Mouse (Mus musculus): Measurements from ENCODE around the gene Ap1b1. TPM values are rescaled to one million over a fixed set of nuclear protein-coding genes. Genes with fewer than 3 reads are reported as not detected.

Ap1b1 gene
- polyA plus RNA-seq, 1 experiment from 2014 or later, result 93.8 TPM

- H3K4me3 ChIP-seq (replicated peaks), result no peak overlapping the region
- 85% methylated on average over 3 of the region's 3 CpGs for WGBS
- no peaks in the 10 kb centered on the region for H3K4me1 ChIP-seq
- peaks cover 45% of the 10 kb centered on the region for H3K36me3 ChIP-seq
- H3K27ac ChIP-seq (replicated peaks), result no peak overlapping the region
- H3K9ac ChIP-seq (replicated peaks), result no peak overlapping the region
- H3K4me2 ChIP-seq, result no peak overlapping the region
- no peaks in the 10 kb centered on the region for H3K27me3 ChIP-seq (replicated peaks)
- no peaks in the 10 kb centered on the region for H3K9me3 ChIP-seq (replicated peaks)
- no peak for ATAC-seq (ENCODE audit: low FRiP score)
These were observed 22.9 kb downstream of the Ap1b1 start for GRCm38 (mm10) chr11:5009354-5010074.

GRCm38 (mm10) chr11:5010205-5010604 lies 23.6 kb downstream of the Ap1b1 start:
- Histone ChIP-seq H3K27ac (replicated peaks) (no peak overlapping the region), H3K4me3 (replicated peaks) (no peak overlapping the region), H3K9ac (replicated peaks) (no peak overlapping the region), H3K4me2 (no peak overlapping the region), H3K4me1 (no peaks in the 10 kb centered on the region), H3K27me3 (replicated peaks) (no peaks in the 10 kb centered on the region), H3K9me3 (replicated peaks) (no peaks in the 10 kb centered on the region), H3K36me3 (peaks cover 51% of the 10 kb centered on the region)
- ATAC-seq (ENCODE audit: low FRiP score), result no peak
- WGBS, result 95% methylated on average over 1 of the region's 1 CpGs

GRCm38 (mm10) chr11:5011480-5011879 lies 24.9 kb downstream of the Ap1b1 start:
- no peak overlapping the region for H3K4me2 ChIP-seq
- H3K4me1 ChIP-seq, result no peaks in the 10 kb centered on the region
- no peak overlapping the region for H3K9ac ChIP-seq (replicated peaks)
- H3K27me3 ChIP-seq (replicated peaks), result no peaks in the 10 kb centered on the region
- H3K9me3 ChIP-seq (replicated peaks), result no peaks in the 10 kb centered on the region
- H3K4me3 ChIP-seq (replicated peaks), result no peak overlapping the region
- WGBS, result 92% methylated on average over 1 of the region's 1 CpGs
- peaks cover 63% of the 10 kb centered on the region for H3K36me3 ChIP-seq
- no peak overlapping the region for H3K27ac ChIP-seq (replicated peaks)
- ATAC-seq (ENCODE audit: low FRiP score), result no peak

DNA sequence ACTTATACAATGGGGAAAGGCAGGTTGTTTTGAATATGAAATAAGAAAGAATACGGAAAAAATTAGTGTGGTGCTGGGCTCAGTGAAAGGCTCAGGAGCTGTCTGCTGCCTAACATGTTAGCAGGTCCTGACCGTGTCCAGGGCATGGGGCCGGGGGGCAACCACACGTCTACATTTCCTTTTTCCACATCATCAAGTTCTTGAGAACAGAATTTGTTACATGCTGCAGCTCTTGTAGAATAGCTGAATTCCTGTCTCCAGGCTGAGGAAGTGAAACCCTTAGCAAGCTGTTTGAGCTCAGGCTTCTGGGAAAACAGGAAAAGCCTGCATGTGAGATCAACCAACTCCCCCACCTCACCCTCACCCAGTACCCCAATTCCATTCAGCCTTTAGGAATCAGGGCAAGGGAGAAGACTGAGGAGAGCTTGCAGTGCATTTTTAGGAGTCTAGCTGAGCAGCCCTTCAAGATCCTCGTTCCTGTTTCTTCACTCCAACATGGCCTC lies 25.6 kb downstream of the Ap1b1 start:
- Histone ChIP-seq H3K27me3 (replicated peaks) (no peaks in the 10 kb centered on the region), H3K27ac (replicated peaks) (no peak overlapping the region), H3K36me3 (peaks cover 69% of the 10 kb centered on the region), H3K4me1 (no peaks in the 10 kb centered on the region), H3K4me2 (no peak overlapping the region), H3K9ac (replicated peaks) (no peak overlapping the region), H3K9me3 (replicated peaks) (no peaks in the 10 kb centered on the region), H3K4me3 (replicated peaks) (no peak overlapping the region)
- ATAC-seq (ENCODE audit: low FRiP score), result no peak
- WGBS, result 91% methylated on average over 5 of the region's 5 CpGs

GRCm38 (mm10) chr11:5015720-5016119 lies 29.1 kb downstream of the Ap1b1 start:
- H3K27me3 ChIP-seq (replicated peaks), result no peaks in the 10 kb centered on the region
- H3K27ac ChIP-seq (replicated peaks), result no peak overlapping the region
- WGBS, result 72% methylated on average over 2 of the region's 2 CpGs
- H3K4me2 ChIP-seq, result no peak overlapping the region
- no peak for ATAC-seq (ENCODE audit: low FRiP score)
- H3K4me3 ChIP-seq (replicated peaks), result no peak overlapping the region
- peaks cover 83% of the 10 kb centered on the region for H3K36me3 ChIP-seq
- no peaks in the 10 kb centered on the region for H3K9me3 ChIP-seq (replicated peaks)
- no peaks in the 10 kb centered on the region for H3K4me1 ChIP-seq
- no peak overlapping the region for H3K9ac ChIP-seq (replicated peaks)

- H3K27ac ChIP-seq (replicated peaks), result no peak overlapping the region
- H3K36me3 ChIP-seq, result peaks cover 83% of the 10 kb centered on the region
- no peaks in the 10 kb centered on the region for H3K27me3 ChIP-seq (replicated peaks)
- no peaks in the 10 kb centered on the region for H3K4me1 ChIP-seq
- H3K9me3 ChIP-seq (replicated peaks), result no peaks in the 10 kb centered on the region
- 89% methylated on average over 5 of the region's 5 CpGs for WGBS
- H3K4me2 ChIP-seq, result no peak overlapping the region
- H3K4me3 ChIP-seq (replicated peaks), result no peak overlapping the region
- H3K9ac ChIP-seq (replicated peaks), result no peak overlapping the region
- ATAC-seq (ENCODE audit: low FRiP score), result no peak
These were observed 29.7 kb downstream of the Ap1b1 start for GRCm38 (mm10) chr11:5016286-5016685.

- Histone ChIP-seq H3K4me3 (replicated peaks) (no peak overlapping the region), H3K4me2 (no peak overlapping the region), H3K9me3 (replicated peaks) (no peaks in the 10 kb centered on the region), H3K27ac (replicated peaks) (no peak overlapping the region), H3K36me3 (peaks cover 78% of the 10 kb centered on the region), H3K4me1 (no peaks in the 10 kb centered on the region), H3K27me3 (replicated peaks) (no peaks in the 10 kb centered on the region), H3K9ac (replicated peaks) (no peak overlapping the region)
- WGBS, result 75% methylated on average over 6 of the region's 6 CpGs
- ATAC-seq (ENCODE audit: low FRiP score), result no peak
These were observed 30.9 kb downstream of the Ap1b1 start for GRCm38 (mm10) chr11:5017506-5017905.

DNA sequence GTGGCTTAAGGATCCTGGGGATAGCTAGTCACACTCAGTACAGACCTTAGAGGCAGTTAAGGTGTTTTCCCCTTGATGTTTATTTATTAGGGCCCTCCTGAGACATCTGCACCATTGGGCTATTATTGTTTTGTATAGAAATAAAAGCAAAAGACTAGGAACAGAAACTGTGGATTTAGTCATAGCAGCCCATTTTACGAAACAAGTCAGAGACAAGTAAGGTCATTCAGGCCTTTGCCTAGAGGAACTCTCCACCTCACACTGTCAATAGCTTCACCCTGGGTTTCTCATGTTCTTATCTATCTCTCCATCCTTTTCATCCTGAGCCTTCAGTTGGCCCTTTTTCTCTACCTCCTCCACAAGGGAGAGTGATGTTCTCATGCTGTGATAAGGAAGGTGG lies 38.5 kb downstream of the Ap1b1 start:
- H3K4me3 ChIP-seq (replicated peaks), result no peak overlapping the region
- peaks cover 83% of the 10 kb centered on the region for H3K36me3 ChIP-seq
- no peaks in the 10 kb centered on the region for H3K9me3 ChIP-seq (replicated peaks)
- H3K4me1 ChIP-seq, result no peaks in the 10 kb centered on the region
- H3K4me2 ChIP-seq, result no peak overlapping the region
- WGBS, result 97% methylated on average over 1 of the region's 1 CpGs
- no peak overlapping the region for H3K9ac ChIP-seq (replicated peaks)
- H3K27ac ChIP-seq (replicated peaks), result no peak overlapping the region
- H3K27me3 ChIP-seq (replicated peaks), result no peaks in the 10 kb centered on the region
- ATAC-seq (ENCODE audit: low FRiP score), result no peak

GRCm38 (mm10) chr11:5028228-5028627 lies 41.6 kb downstream of the Ap1b1 start:
- Histone ChIP-seq H3K9ac (replicated peaks) (no peak overlapping the region), H3K4me1 (no peaks in the 10 kb centered on the region), H3K27me3 (replicated peaks) (no peaks in the 10 kb centered on the region), H3K4me2 (no peak overlapping the region), H3K4me3 (replicated peaks) (no peak overlapping the region), H3K36me3 (peaks cover 95% of the 10 kb centered on the region), H3K9me3 (replicated peaks) (no peaks in the 10 kb centered on the region), H3K27ac (replicated peaks) (no peak overlapping the region)
- no peak for ATAC-seq (ENCODE audit: low FRiP score)
- WGBS, result 93% methylated on average over 7 of the region's 7 CpGs

GRCm38 (mm10) chr11:5032706-5033105 lies 46.1 kb downstream of the Ap1b1 start:
- H3K9me3 ChIP-seq (replicated peaks), result no peaks in the 10 kb centered on the region
- ATAC-seq (ENCODE audit: low FRiP score), result no peak

DNA sequence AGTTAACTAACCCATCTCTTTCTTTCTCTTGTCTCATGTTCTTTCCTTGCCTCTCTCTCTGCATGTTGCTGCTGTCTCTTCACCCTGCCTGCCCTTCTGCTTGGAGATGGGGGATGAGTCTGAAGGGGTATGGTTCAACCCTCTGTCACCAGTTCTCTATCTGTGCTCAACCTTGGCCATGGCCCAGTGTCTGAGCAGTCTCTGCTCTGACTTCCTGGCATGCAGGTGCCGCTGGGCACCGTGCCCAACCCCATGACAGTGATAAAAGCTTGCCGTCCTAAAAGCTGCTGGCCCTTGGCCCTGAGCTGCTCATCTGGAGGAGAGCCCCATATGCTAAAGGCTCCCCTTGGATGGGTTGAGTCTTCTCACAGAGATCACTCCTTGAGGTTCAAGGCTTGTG lies 46.5 kb downstream of the Ap1b1 start:
- peaks cover 96% of the 10 kb centered on the region for H3K36me3 ChIP-seq
- H3K4me2 ChIP-seq, result no peak overlapping the region
- H3K27me3 ChIP-seq (replicated peaks), result no peaks in the 10 kb centered on the region
- WGBS, result 89% methylated on average over 3 of the region's 3 CpGs
- no peaks in the 10 kb centered on the region for H3K4me1 ChIP-seq
- no peaks in the 10 kb centered on the region for H3K9me3 ChIP-seq (replicated peaks)
- H3K4me3 ChIP-seq (replicated peaks), result no peak overlapping the region
- ATAC-seq (ENCODE audit: low FRiP score), result no peak
- no peak overlapping the region for H3K27ac ChIP-seq (replicated peaks)
- no peak overlapping the region for H3K9ac ChIP-seq (replicated peaks)

More at GRCm38 (mm10) chr11:5032706-5033105, 46.1 kb downstream of the Ap1b1 start:
- Histone ChIP-seq H3K27ac (replicated peaks) (no peak overlapping the region), H3K4me2 (no peak overlapping the region), H3K9ac (replicated peaks) (no peak overlapping the region), H3K36me3 (peaks cover 96% of the 10 kb centered on the region), H3K4me1 (no peaks in the 10 kb centered on the region), H3K4me3 (replicated peaks) (no peak overlapping the region), H3K27me3 (replicated peaks) (no peaks in the 10 kb centered on the region)
- 93% methylated on average over 10 of the region's 10 CpGs for WGBS

- 79% methylated on average over 4 of the region's 4 CpGs for WGBS
- Histone ChIP-seq H3K4me3 (replicated peaks) (no peak overlapping the region), H3K4me2 (no peak overlapping the region), H3K9me3 (replicated peaks) (no peaks in the 10 kb centered on the region), H3K27ac (replicated peaks) (no peak overlapping the region), H3K4me1 (no peaks in the 10 kb centered on the region), H3K36me3 (peaks cover 96% of the 10 kb centered on the region), H3K9ac (replicated peaks) (no peak overlapping the region), H3K27me3 (replicated peaks) (no peaks in the 10 kb centered on the region)
- ATAC-seq (ENCODE audit: low FRiP score), result no peak
These were observed 48.8 kb downstream of the Ap1b1 start for GRCm38 (mm10) chr11:5035421-5035820.

Measured in neural tube, embryonic 15.5 days (tissue).